Mouse (Mus musculus) urinary bladder, adult 18-20 months (tissue): Measurements from ENCODE around the gene Brms1.
A peak's percentile ranks its signal among the peaks of the same experiment; 100 is the strongest.
"Not testable (repeated sequence)": the region's sequence is repeated elsewhere in the genome, so short reads cannot be mapped to it uniquely, and the experiment has no call there.

Experiments
- DNase-seq, 2 experiments: peaks; one replicate each; pipeline ENCODE4 v3.0.0; 2022; ENCODE audit warnings: low spot score in 2 of 2, mixed read lengths in 2 of 2

Gene Brms1

GRCm38 (mm10) chr19:5040862-5041523 is at the start of gene Brms1:
TSS of gene Brms1 (plus strand) at chr19:5041354.
- DNase-seq: peak; percentile 85 to 91

GRCm38 (mm10) chr19:4992371-4992770 is 48.8 kb upstream of the Brms1 start:
- DNase-seq: no peak

GRCm38 (mm10) chr19:4992904-4993303 is 48.2 kb upstream of the Brms1 start:
- peak; percentile 30 to 59 for DNase-seq

GRCm38 (mm10) chr19:4994043-4994442 is 47.1 kb upstream of the Brms1 start:
- no peak for DNase-seq

GRCm38 (mm10) chr19:4999445-5000140 is 41.6 kb upstream of the Brms1 start:
- DNase-seq: no peak

- peak; percentile 60 to 63 for DNase-seq
These were observed 39.3 kb upstream of the Brms1 start for GRCm38 (mm10) chr19:5001666-5002406.

- DNase-seq: not testable (repeated sequence)
These were observed 37.5 kb upstream of the Brms1 start for GRCm38 (mm10) chr19:5003644-5004043.

GRCm38 (mm10) chr19:5004925-5005324 is 36.2 kb upstream of the Brms1 start:
- DNase-seq: no peak

GRCm38 (mm10) chr19:5013138-5013537 is 28.0 kb upstream of the Brms1 start:
- no peak for DNase-seq

- DNase-seq: no peak
These were observed 26.2 kb upstream of the Brms1 start for GRCm38 (mm10) chr19:5014961-5015398.

GRCm38 (mm10) chr19:5016221-5016742 is 24.9 kb upstream of the Brms1 start:
- DNase-seq: no peak

- DNase-seq: peak; percentile 43 to 44
These were observed 24.4 kb upstream of the Brms1 start for GRCm38 (mm10) chr19:5016782-5017181.

- DNase-seq: no peak
These were observed 23.5 kb upstream of the Brms1 start for GRCm38 (mm10) chr19:5017611-5018010.

- DNase-seq: no peak
These were observed 23.0 kb upstream of the Brms1 start for GRCm38 (mm10) chr19:5018191-5018590.

GRCm38 (mm10) chr19:5021416-5021815 is 19.7 kb upstream of the Brms1 start:
- DNase-seq: no peak

- peak; percentile 90 to 94 for DNase-seq
These were observed 17.3 kb upstream of the Brms1 start, which contains the start of gene Slc29a2 for GRCm38 (mm10) chr19:5023621-5024479. TSS of gene Slc29a2 (plus strand) at chr19:5023860.

GRCm38 (mm10) chr19:5026111-5026510 is 15.0 kb upstream of the Brms1 start:
- no peak for DNase-seq

GRCm38 (mm10) chr19:5032686-5033085 is 8.5 kb upstream of the Brms1 start:
- no peak for DNase-seq

- no peak for DNase-seq
These were observed 4.6 kb upstream of the Brms1 start for GRCm38 (mm10) chr19:5036577-5036976.

- peak; percentile 60 to 62 for DNase-seq
These were observed 3.2 kb upstream of the Brms1 start for GRCm38 (mm10) chr19:5037678-5038571.
